In genomic region chr4:48472792-48473650, GRCm38 (mm10) we compare ENCODE assay signal across 8 mouse cellular contexts. TPM values are rescaled to one million over a fixed set of nuclear protein-coding genes. Genes with fewer than 3 reads are reported as not detected.
DNase-seq lines count a peak whose midpoint lies in the region; ATAC-seq and TF ChIP-seq lines count a peak whose summit lies in the region.

TSS of gene Tex10 (minus strand) at chr4:48473459.

- H3K27ac ChIP-seq in bone marrow macrophage, adult 2 months (ENCODE audit: insufficient read depth, low read depth, low read length): peak within 1 kb of the TSS; percentile 62
- no peak within 1 kb of the TSS; the same call in 1 of the 2 replicates for H3K27ac ChIP-seq in embryonic fibroblast, embryonic 13.5 days (ENCODE audit: insufficient read depth, low read length)
- peak within 1 kb of the TSS; percentile 73 for H3K27ac ChIP-seq in kidney, embryonic 14.5 days (ENCODE audit: low read depth, low read length)
- H3K27ac ChIP-seq in limb, embryonic 15.5 days: peak within 1 kb of the TSS; percentile 87

- H3K36me3 ChIP-seq in kidney, embryonic 14.5 days (ENCODE audit: control insufficient read depth, insufficient read depth, low read length): peaks cover 8% of the 10 kb centered on the region; the same call in 1 of the 2 replicates
- peaks cover 7% of the 10 kb centered on the region for H3K36me3 ChIP-seq in limb, embryonic 15.5 days

- peak; percentile 98 for ATAC-seq in kidney, embryonic 14.5 days (ENCODE audit: low FRiP score, low TSS enrichment)
- peak; percentile 93 for ATAC-seq in limb, embryonic 15.5 days (ENCODE audit: insufficient number of reproducible peaks, low FRiP score, low TSS enrichment, low read depth)

- no peak for TF ChIP-seq POLR2A in bone marrow macrophage, adult 2 months (IDR thresholded peaks at IDR 0.05; ENCODE audit: borderline replicate concordance, low read depth, low read length)
- peak; percentile 77 for TF ChIP-seq POLR2A in embryonic fibroblast, embryonic 13.5 days (IDR thresholded peaks at IDR 0.05; ENCODE audit: low read depth, low read length)

- H3K4me1 ChIP-seq in bone marrow macrophage, adult 2 months (ENCODE audit: control insufficient read depth, insufficient read depth, low read length): peaks cover 4% of the 10 kb centered on the region; the same call in 1 of the 2 replicates
- peaks cover 3% of the 10 kb centered on the region; the same call in 1 of the 2 replicates for H3K4me1 ChIP-seq in embryonic fibroblast, embryonic 13.5 days (ENCODE audit: control insufficient read depth, insufficient read depth, low read length)
- H3K4me1 ChIP-seq in kidney, embryonic 14.5 days (ENCODE audit: control insufficient read depth, insufficient read depth, low read length): peaks cover 13% of the 10 kb centered on the region
- peaks cover 10% of the 10 kb centered on the region for H3K4me1 ChIP-seq in limb, embryonic 15.5 days

- under 1% methylated on average over 89 of the region's 89 CpGs for WGBS in kidney, embryonic 14.5 days
- under 1% methylated on average over 84 of the region's 89 CpGs for WGBS in limb, embryonic 15.5 days

- H3K9me3 ChIP-seq in kidney, embryonic 14.5 days (ENCODE audit: control insufficient read depth, low read length): no peaks in the 10 kb centered on the region
- H3K9me3 ChIP-seq in limb, embryonic 15.5 days: no peaks in the 10 kb centered on the region

- peak; percentile 96 for DNase-seq in A20 (ENCODE audit: low read depth, low spot score)
- peak; percentile 89 to 90 for DNase-seq in heart, adult 9 months (ENCODE audit: low spot score in 2 of 2)
- peak; percentile 58 to 79 for DNase-seq in monocyte, adult 2 months (ENCODE audit: low read depth in 1 of 2, low spot score in 2 of 2)
- peak; percentile 90 to 91 for DNase-seq in spleen, postnatal 36 days (ENCODE audit: low spot score in 2 of 2)

- TF ChIP-seq CTCF in bone marrow macrophage, adult 2 months (IDR thresholded peaks at IDR 0.05; ENCODE audit: low read depth, low read length): no peak
- no peak for TF ChIP-seq CTCF in embryonic fibroblast, embryonic 13.5 days (IDR thresholded peaks at IDR 0.05; ENCODE audit: borderline replicate concordance, insufficient read depth, low read length)

- H3K4me3 ChIP-seq in bone marrow macrophage, adult 2 months (ENCODE audit: insufficient read depth, low read length): peak within 1 kb of the TSS; percentile 68
- H3K4me3 ChIP-seq in embryonic fibroblast, embryonic 13.5 days (ENCODE audit: insufficient read depth, low read length): peak within 1 kb of the TSS; percentile 99
- peak within 1 kb of the TSS; percentile 72 for H3K4me3 ChIP-seq in kidney, embryonic 14.5 days (ENCODE audit: low read length)
- H3K4me3 ChIP-seq in limb, embryonic 15.5 days: peak within 1 kb of the TSS; percentile 98

- H3K4me2 ChIP-seq in kidney, embryonic 14.5 days (replicated peaks; ENCODE audit: low read depth, low read length): peak within 1 kb of the TSS; percentile 61
- peak within 1 kb of the TSS; percentile 60 for H3K4me2 ChIP-seq in limb, embryonic 15.5 days

- H3K27me3 ChIP-seq in kidney, embryonic 14.5 days (ENCODE audit: control insufficient read depth, insufficient read depth, low read length): no peaks in the 10 kb centered on the region
- H3K27me3 ChIP-seq in limb, embryonic 15.5 days: no peaks in the 10 kb centered on the region

- H3K9ac ChIP-seq in kidney, embryonic 14.5 days (ENCODE audit: low read depth, low read length): peak within 1 kb of the TSS; percentile 83
- peak within 1 kb of the TSS; percentile 95 for H3K9ac ChIP-seq in limb, embryonic 15.5 days

RNA-seq across cellular contexts. Expression of gene Tex10, which starts in this region (rescaled TPM):
- polyA plus RNA-seq in bone marrow macrophage, adult 2 months (2012; ENCODE audit: insufficient read depth, insufficient read length, missing spikeins): 17.2 and 21.3 TPM in 2 replicates
- polyA plus RNA-seq in embryonic fibroblast, embryonic 13.5 days (2011; ENCODE audit: insufficient read length, low read depth, missing spikeins): 66.2 TPM in 2 replicates
- polyA plus RNA-seq in kidney, embryonic 14.5 days (2014; fragmentation: Nextera tagmentation; extraction: Ambion mirVana): 58.1 and 80.2 TPM in 2 replicates
- 45.8 and 47.9 TPM in 2 replicates for polyA plus RNA-seq in limb, embryonic 15.5 days (2015; fragmentation: Nextera tagmentation; extraction: Ambion mirVana)
